Mouse (Mus musculus) forebrain, embryonic 13.5 days (tissue): ENCODE measurements at regions not wholly inside any gene's neighbourhood (a gene's known extent, or its start where the extent isn't known, plus 50 kb on each side); places are given as distances from the start of the nearest gene placed in this dataset.

Experiments
- ATAC-seq: fragments of 200-750 bp; cut with Nextera tagmentation; 2 replicates; pipeline ENCODE4 v1.8.0; 2017
- H3K27ac ChIP-seq: fragments of 300-500 bp; sonication (generic); 2 replicates; pipeline ENCODE4 v1.5.1; 2015; ENCODE audit warnings: inconsistent platforms, mild to moderate bottlenecking, moderate library complexity
- H3K27me3 ChIP-seq: fragments of 300-500 bp; sonication (generic); 2 replicates; pipeline ENCODE4 v1.6.1; 2015; ENCODE audit warnings: mild to moderate bottlenecking, inconsistent platforms
- H3K36me3 ChIP-seq: fragments of 300-500 bp; sonication (generic); 2 replicates; pipeline ENCODE4 v1.6.1; 2015; ENCODE audit warnings: mild to moderate bottlenecking, inconsistent platforms; ENCODE audit not compliant: poor library complexity, severe bottlenecking
- H3K4me1 ChIP-seq: fragments of 300-500 bp; sonication (generic); 2 replicates; pipeline ENCODE4 v1.6.1; 2015; ENCODE audit warnings: inconsistent platforms
- H3K4me2 ChIP-seq: fragments of 300-500 bp; sonication (generic); 2 replicates; pipeline ENCODE4 v1.6.1; 2015; ENCODE audit warnings: inconsistent platforms, mild to moderate bottlenecking, moderate library complexity
- H3K4me3 ChIP-seq: fragments of 300-500 bp; sonication (generic); 2 replicates; pipeline ENCODE4 v1.5.1; 2015; ENCODE audit warnings: mild to moderate bottlenecking, inconsistent platforms
- H3K9ac ChIP-seq: fragments of 300-500 bp; sonication (generic); 2 replicates; pipeline ENCODE4 v1.6.1; 2015; ENCODE audit warnings: mild to moderate bottlenecking, inconsistent platforms
- H3K9me3 ChIP-seq: fragments of 300-500 bp; sonication (generic); replicated peaks from 2 replicates; pipeline ENCODE4 v1.6.1; 2016; ENCODE audit warnings: inconsistent platforms
- WGBS: fragments of 180-500 bp; shearing (Covaris S2); methylation state at CpG from one replicate; pipeline ENCODE4 v1.1.7; 2015; 5-methylcytosine and 5-hydroxymethylcytosine counted together

DNA sequence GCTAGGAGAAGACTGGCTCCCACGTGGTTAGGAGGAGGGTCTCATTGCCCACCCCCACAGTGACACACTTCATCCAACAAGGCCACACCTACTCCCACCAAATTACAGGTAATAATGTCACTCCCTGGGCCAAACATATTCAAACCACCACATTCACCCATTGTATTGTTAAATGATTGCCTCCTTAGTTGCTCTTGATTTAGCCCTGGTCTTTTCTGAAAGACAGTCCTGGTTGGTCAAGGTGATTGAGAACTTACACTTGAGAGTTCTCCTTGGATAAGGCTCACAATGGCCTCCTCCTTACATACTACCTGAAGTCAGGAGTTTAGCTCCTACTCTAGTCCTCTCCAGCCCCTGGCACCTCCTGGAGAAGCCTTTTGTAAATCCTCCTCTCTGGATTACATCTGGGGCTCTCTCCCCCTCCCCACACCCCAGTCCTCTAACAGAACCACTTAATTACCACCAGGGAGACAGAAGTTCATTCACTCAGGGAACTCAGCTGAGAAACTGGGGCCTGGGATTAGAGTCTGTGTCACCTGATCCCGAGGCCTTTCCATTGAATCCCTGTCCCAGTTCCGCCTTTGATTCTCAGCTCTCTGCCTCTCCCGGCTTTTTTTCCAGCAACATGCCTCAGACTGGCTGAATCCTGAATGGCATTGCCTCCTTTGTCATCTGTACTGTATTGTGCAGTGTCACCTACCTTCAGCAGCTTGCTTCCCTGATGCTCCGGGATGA, 122.3 kb upstream of the Tle3 start:
- Histone ChIP-seq H3K36me3 (no peaks in the 10 kb centered on the region), H3K9ac (no peak overlapping the region), H3K27ac (no peak overlapping the region), H3K9me3 (peaks cover 11% of the 10 kb centered on the region; the same call in 1 of the 2 replicates), H3K4me3 (no peak overlapping the region), H3K4me2 (no peak overlapping the region), H3K27me3 (no peaks in the 10 kb centered on the region; the same call in 1 of the 2 replicates), H3K4me1 (peaks cover 12% of the 10 kb centered on the region)
- 8% methylated on average over 5 of the region's 5 CpGs for WGBS
- no peak for ATAC-seq

GRCm38 (mm10) chr9:61251606-61252005, 120.6 kb upstream of the Tle3 start:
- no peak overlapping the region for H3K9ac ChIP-seq
- H3K27ac ChIP-seq = no peak overlapping the region
- no peak overlapping the region for H3K4me3 ChIP-seq
- no peaks in the 10 kb centered on the region for H3K36me3 ChIP-seq
- H3K4me2 ChIP-seq = no peak overlapping the region
- H3K9me3 ChIP-seq = no peaks in the 10 kb centered on the region
- no peaks in the 10 kb centered on the region; the same call in 1 of the 2 replicates for H3K27me3 ChIP-seq
- no peak for ATAC-seq
- 61% methylated on average over 6 of the region's 6 CpGs for WGBS
- H3K4me1 ChIP-seq = peaks cover 12% of the 10 kb centered on the region

GRCm38 (mm10) chr9:61253761-61254160, 118.4 kb upstream of the Tle3 start:
- Histone ChIP-seq H3K27me3 (no peaks in the 10 kb centered on the region; the same call in 1 of the 2 replicates), H3K27ac (no peak overlapping the region), H3K9me3 (no peaks in the 10 kb centered on the region), H3K4me1 (peaks cover 20% of the 10 kb centered on the region), H3K4me3 (no peak overlapping the region), H3K4me2 (no peak overlapping the region), H3K36me3 (no peaks in the 10 kb centered on the region), H3K9ac (no peak overlapping the region)
- 81% methylated on average over 3 of the region's 3 CpGs for WGBS
- ATAC-seq = no peak

- Histone ChIP-seq H3K4me3 (no peak overlapping the region), H3K36me3 (no peaks in the 10 kb centered on the region), H3K27ac (no peak overlapping the region), H3K4me1 (peaks cover 33% of the 10 kb centered on the region), H3K9ac (no peak overlapping the region), H3K4me2 (no peak overlapping the region), H3K27me3 (no peaks in the 10 kb centered on the region; the same call in 1 of the 2 replicates), H3K9me3 (no peaks in the 10 kb centered on the region)
- ATAC-seq = no peak
- WGBS = 64% methylated on average over 4 of the region's 4 CpGs
Observed at GRCm38 (mm10) chr9:61257488-61257887, 114.7 kb upstream of the Tle3 start.

- no peaks in the 10 kb centered on the region for H3K9me3 ChIP-seq
- H3K4me1 ChIP-seq = peaks cover 33% of the 10 kb centered on the region
- 69% methylated on average over 5 of the region's 5 CpGs for WGBS
- H3K4me2 ChIP-seq = no peak overlapping the region
- no peak overlapping the region for H3K9ac ChIP-seq
- no peaks in the 10 kb centered on the region for H3K36me3 ChIP-seq
- no peaks in the 10 kb centered on the region; the same call in 1 of the 2 replicates for H3K27me3 ChIP-seq
- H3K27ac ChIP-seq = no peak overlapping the region
- H3K4me3 ChIP-seq = no peak overlapping the region
- no peak for ATAC-seq
Observed at GRCm38 (mm10) chr9:61258100-61258499, 114.1 kb upstream of the Tle3 start.

- Histone ChIP-seq H3K4me3 (no peak overlapping the region), H3K9me3 (0 out of 2 replicates have a peak, but pooled peaks cover under 1% of the 10 kb centered on the region), H3K27me3 (no peaks in the 10 kb centered on the region), H3K4me2 (no peak overlapping the region), H3K4me1 (peaks cover 33% of the 10 kb centered on the region), H3K9ac (no peak overlapping the region), H3K36me3 (no peaks in the 10 kb centered on the region), H3K27ac (no peak overlapping the region)
- ATAC-seq = no peak
- WGBS = 14% methylated on average over 7 of the region's 7 CpGs
Observed at GRCm38 (mm10) chr9:61259421-61260174, 112.6 kb upstream of the Tle3 start.

- WGBS = 72% methylated on average over 6 of the region's 6 CpGs
- Histone ChIP-seq H3K4me3 (no peak overlapping the region), H3K9me3 (peaks cover 7% of the 10 kb centered on the region; the same call in 1 of the 2 replicates), H3K4me2 (no peak overlapping the region), H3K9ac (no peak overlapping the region), H3K36me3 (no peaks in the 10 kb centered on the region), H3K27ac (no peak overlapping the region), H3K27me3 (peaks cover 5% of the 10 kb centered on the region; the same call in 1 of the 2 replicates), H3K4me1 (peaks cover 33% of the 10 kb centered on the region)
- no peak for ATAC-seq
Observed at GRCm38 (mm10) chr9:61261263-61261662, 110.9 kb upstream of the Tle3 start.

DNA sequence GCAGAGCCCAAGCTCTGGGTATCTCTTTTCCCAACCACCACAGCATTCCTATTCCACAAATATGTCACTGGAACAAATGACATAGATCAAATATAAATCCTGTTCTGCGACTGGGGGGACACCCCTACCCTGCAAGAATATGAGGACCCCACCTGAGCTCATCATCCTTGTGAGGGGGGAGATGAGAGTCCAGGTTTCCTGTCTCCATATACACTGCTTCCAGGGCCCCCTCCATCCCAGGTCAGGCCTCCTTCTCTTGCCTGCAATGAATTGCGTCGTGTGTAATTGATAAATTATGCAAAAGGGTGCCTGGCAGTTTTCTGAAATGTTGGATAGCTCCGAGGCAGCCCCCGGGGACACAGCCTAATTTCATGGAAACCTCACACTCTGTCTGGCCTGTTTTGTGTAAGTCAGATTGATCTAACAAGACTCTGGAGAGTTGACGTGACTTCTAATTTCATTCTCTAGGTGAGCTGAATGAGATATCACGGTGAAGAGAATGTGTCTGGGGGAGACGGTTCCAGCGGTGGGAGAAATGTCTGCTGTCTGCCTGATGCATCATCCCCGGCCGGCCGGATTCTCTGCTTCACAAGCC, 110.3 kb upstream of the Tle3 start:
- no peaks in the 10 kb centered on the region for H3K36me3 ChIP-seq
- H3K4me1 ChIP-seq = peaks cover 32% of the 10 kb centered on the region
- no peak for ATAC-seq
- no peak overlapping the region for H3K27ac ChIP-seq
- peaks cover 5% of the 10 kb centered on the region; the same call in 1 of the 2 replicates for H3K27me3 ChIP-seq
- H3K9me3 ChIP-seq = peaks cover 7% of the 10 kb centered on the region; the same call in 1 of the 2 replicates
- H3K4me2 ChIP-seq = no peak overlapping the region
- H3K4me3 ChIP-seq = no peak overlapping the region
- H3K9ac ChIP-seq = no peak overlapping the region
- WGBS = 53% methylated on average over 12 of the region's 12 CpGs

GRCm38 (mm10) chr9:61263335-61263734, 108.8 kb upstream of the Tle3 start:
- Histone ChIP-seq H3K27ac (no peak overlapping the region), H3K4me1 (peaks cover 30% of the 10 kb centered on the region), H3K4me2 (no peak overlapping the region), H3K9me3 (peaks cover 7% of the 10 kb centered on the region; the same call in 1 of the 2 replicates), H3K9ac (no peak overlapping the region), H3K27me3 (peaks cover 5% of the 10 kb centered on the region; the same call in 1 of the 2 replicates), H3K4me3 (no peak overlapping the region), H3K36me3 (no peaks in the 10 kb centered on the region)
- no peak for ATAC-seq
- 64% methylated on average over 4 of the region's 4 CpGs for WGBS

DNA sequence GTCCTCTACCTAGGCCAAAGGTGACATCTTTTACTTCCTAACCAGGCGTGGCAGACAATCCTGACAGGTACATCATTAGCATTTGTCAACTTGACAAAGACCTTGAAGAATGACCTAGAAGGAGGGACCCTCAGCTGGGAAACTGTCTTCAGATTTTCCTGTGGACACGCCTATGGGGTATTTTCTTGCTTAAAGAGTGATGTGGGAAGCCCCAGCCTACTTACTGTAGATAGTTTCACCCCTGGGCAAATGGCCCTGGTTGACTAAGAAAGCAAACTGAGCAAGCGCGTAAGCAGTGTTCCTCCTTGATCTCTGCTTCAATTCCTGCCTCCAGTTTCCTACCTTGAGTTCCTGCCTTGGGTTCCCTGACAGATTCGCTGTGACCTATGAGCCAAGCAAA, 106.7 kb upstream of the Tle3 start:
- H3K27ac ChIP-seq = no peak overlapping the region
- WGBS = 88% methylated on average over 5 of the region's 5 CpGs
- no peak for ATAC-seq
- peaks cover 21% of the 10 kb centered on the region for H3K4me1 ChIP-seq
- peaks cover 9% of the 10 kb centered on the region; the same call in 1 of the 2 replicates for H3K27me3 ChIP-seq
- H3K4me3 ChIP-seq = no peak overlapping the region
- no peaks in the 10 kb centered on the region for H3K36me3 ChIP-seq
- no peak overlapping the region for H3K4me2 ChIP-seq
- H3K9ac ChIP-seq = no peak overlapping the region
- H3K9me3 ChIP-seq = peaks cover 7% of the 10 kb centered on the region; the same call in 1 of the 2 replicates

DNA sequence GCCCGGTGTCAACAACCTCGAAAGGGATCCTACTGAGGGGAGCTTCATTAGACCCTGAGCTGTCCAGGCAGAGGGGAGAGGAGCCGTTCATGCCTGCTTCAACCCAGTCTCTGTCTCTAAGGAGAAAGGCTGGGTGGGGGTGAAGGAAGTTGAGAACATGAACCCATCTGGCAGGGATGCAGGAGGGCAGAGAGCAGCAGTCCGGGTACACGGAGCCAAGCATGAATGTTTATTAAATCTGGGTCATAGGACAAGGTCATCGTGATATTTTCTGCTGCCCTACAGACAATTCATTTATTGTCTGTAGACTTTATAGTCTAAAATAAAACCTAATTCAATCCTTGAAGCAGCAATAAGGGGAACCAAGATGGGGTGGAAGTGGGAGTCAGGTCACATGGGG, 105.2 kb upstream of the Tle3 start:
- Histone ChIP-seq H3K27ac (no peak overlapping the region), H3K9ac (no peak overlapping the region), H3K9me3 (peaks cover 7% of the 10 kb centered on the region; the same call in 1 of the 2 replicates), H3K27me3 (peaks cover 13% of the 10 kb centered on the region; the same call in 1 of the 2 replicates), H3K4me1 (peaks cover 10% of the 10 kb centered on the region), H3K4me3 (no peak overlapping the region), H3K4me2 (no peak overlapping the region), H3K36me3 (no peaks in the 10 kb centered on the region)
- no peak for ATAC-seq
- 81% methylated on average over 6 of the region's 6 CpGs for WGBS

DNA sequence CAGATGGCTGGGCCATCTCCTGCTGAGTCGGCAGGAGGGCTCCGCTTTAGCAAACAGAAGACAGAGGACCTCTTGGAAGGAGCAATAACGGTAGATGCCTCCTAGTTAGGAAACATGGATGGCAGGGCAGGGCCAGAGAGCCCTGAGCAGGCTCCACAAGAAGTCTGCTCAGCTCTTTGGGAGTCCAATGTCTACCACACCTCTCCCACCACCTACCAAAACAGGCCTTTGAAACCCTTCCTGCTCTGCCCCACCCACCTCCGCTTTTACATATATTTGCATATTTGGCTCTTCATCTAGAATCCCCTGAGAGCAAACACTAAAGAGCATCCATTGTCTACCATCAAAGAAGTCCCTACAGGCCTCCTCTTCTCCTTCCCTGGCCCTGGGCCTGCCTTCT, 104.6 kb upstream of the Tle3 start:
- Histone ChIP-seq H3K27ac (no peak overlapping the region), H3K27me3 (peaks cover 16% of the 10 kb centered on the region; the same call in 1 of the 2 replicates), H3K4me1 (peaks cover 5% of the 10 kb centered on the region), H3K4me2 (no peak overlapping the region), H3K9ac (no peak overlapping the region), H3K36me3 (no peaks in the 10 kb centered on the region), H3K4me3 (no peak overlapping the region), H3K9me3 (peaks cover 7% of the 10 kb centered on the region; the same call in 1 of the 2 replicates)
- WGBS = 72% methylated on average over 4 of the region's 4 CpGs
- ATAC-seq = no peak
